Mouse (Mus musculus) heart, adult 2 months (tissue): Measurements from ENCODE around the gene Xpo4. TPM values are rescaled to one million over a fixed set of nuclear protein-coding genes. Genes with fewer than 3 reads are reported as not detected.
A peak's percentile ranks its signal among the peaks of the same experiment; 100 is the strongest.

ENCODE experiments used
- DNase-seq, 2 experiments: peaks; one replicate each; pipeline ENCODE4 v3.0.0; 2021
- H3K27ac ChIP-seq: fragments of 200-600 bp; 2 replicates; pipeline ENCODE4 v1.8.1; 2022
- H3K27me3 ChIP-seq: fragments of 200-500 bp; 2 replicates; pipeline ENCODE4 v1.6.1; 2012; ENCODE audit warnings: mild to moderate bottlenecking, low read length, inconsistent platforms, mixed read lengths; ENCODE audit not compliant: control insufficient read depth, insufficient read depth
- H3K36me3 ChIP-seq: fragments of 200-500 bp; 2 replicates; pipeline ENCODE4 v1.6.1; 2012; ENCODE audit warnings: low read length, inconsistent platforms; ENCODE audit not compliant: control insufficient read depth, insufficient read depth
- H3K4me1 ChIP-seq: fragments of 200-500 bp; 2 replicates; pipeline ENCODE4 v1.6.1; 2011; ENCODE audit warnings: low read length; ENCODE audit not compliant: control insufficient read depth, insufficient read depth
- H3K4me3 ChIP-seq: fragments of 200-600 bp; 2 replicates; pipeline ENCODE4 v1.8.1; 2022
- H3K79me2 ChIP-seq: fragments of 200-500 bp; replicated peaks from 2 replicates; pipeline ENCODE4 v1.6.1; 2012; ENCODE audit warnings: mild to moderate bottlenecking, inconsistent platforms, low read length, moderate library complexity, mixed read lengths; ENCODE audit not compliant: control insufficient read depth, insufficient read depth
- H3K9ac ChIP-seq: fragments of 200-500 bp; 2 replicates; pipeline ENCODE4 v1.6.1; 2012; ENCODE audit warnings: low read depth, mild to moderate bottlenecking, control low read depth, inconsistent platforms, low read length, mixed read lengths
- CTCF ChIP-seq: fragments of 200-600 bp; IDR thresholded peaks from 2 replicates; pipeline ENCODE4 v1.8.1; 2022; ENCODE audit warnings: antibody characterized with exemption, mild to moderate bottlenecking, moderate library complexity
- EP300 ChIP-seq: fragments of 200-500 bp; IDR thresholded peaks from 2 replicates; pipeline ENCODE4 v1.6.1; 2011; ENCODE audit warnings: low read depth, low read length, control low read depth; ENCODE audit not compliant: insufficient read depth
- POLR2A ChIP-seq: fragments of 200-500 bp; IDR thresholded peaks from 2 replicates; pipeline ENCODE4 v1.6.1; 2011; ENCODE audit warnings: mild to moderate bottlenecking, low read depth, low read length, control low read depth; ENCODE audit not compliant: insufficient read depth
- WGBS: fragments of 180-500 bp; shearing (Covaris S2); methylation state at CpG from one replicate; pipeline ENCODE4 v1.1.7; 2018; 5-methylcytosine and 5-hydroxymethylcytosine counted together
- intact Hi-C: fragments of 180-260 bp; cut with DNase I; formaldehyde crosslinking; loops from one replicate; pipeline ENCODE4 v1.15.1; 2025
- polyA plus RNA-seq: library from polyadenylated mRNA; depleted of rRNA; stranded (reverse); fragments of >200 nt; gene quantifications from 2 replicates; pipeline ENCODE4 v1.2.3, GENCODE M21; 2012
- total RNA-seq, 2 experiments: library from RNA; stranded (reverse); gene quantifications; 2 replicates each; pipeline ENCODE4 v1.2.3; 2021

The Xpo4 gene
- total and polyA plus RNA-seq, 3 experiments, result 2.8 to 12.7 (median 10.9) TPM

DNA sequence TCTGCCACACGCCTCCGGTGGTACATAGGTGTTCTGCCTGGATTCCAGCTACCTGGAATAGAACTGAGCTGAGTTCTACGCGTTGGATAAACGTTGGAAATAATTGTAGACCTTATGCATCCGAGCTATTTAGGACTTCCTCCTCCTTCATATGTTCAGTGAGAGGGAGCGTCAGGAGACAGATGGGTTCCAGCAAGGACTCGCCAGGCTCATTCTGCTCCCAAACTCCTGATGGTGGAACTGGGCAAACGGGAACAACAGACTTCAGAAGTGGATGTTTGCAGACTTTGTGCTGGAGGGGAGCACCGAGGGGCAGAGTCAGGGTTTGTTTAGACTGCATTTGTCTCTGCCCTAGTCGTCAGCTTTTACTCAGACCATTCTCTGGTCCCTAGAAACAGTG, 124.5 kb downstream of the Xpo4 start:
- Histone ChIP-seq H3K79me2 (no peaks in the 10 kb centered on the region), H3K4me3 (no peak overlapping the region), H3K27me3 (no peaks in the 10 kb centered on the region), H3K36me3 (no peaks in the 10 kb centered on the region), H3K9ac (no peak overlapping the region), H3K27ac (no peak overlapping the region), H3K4me1 (peaks cover 17% of the 10 kb centered on the region)
- WGBS, result 85% methylated on average over 11 of the region's 11 CpGs
- no peak for DNase-seq
- intact Hi-C loops, result loop anchor here (2.0 kb wide), 1 partner anchor 68 kb away; no protein-coding TSS in a partner anchor
- no peak for TF ChIP-seq EP300
- no peak for TF ChIP-seq POLR2A
- no peak for TF ChIP-seq CTCF

DNA sequence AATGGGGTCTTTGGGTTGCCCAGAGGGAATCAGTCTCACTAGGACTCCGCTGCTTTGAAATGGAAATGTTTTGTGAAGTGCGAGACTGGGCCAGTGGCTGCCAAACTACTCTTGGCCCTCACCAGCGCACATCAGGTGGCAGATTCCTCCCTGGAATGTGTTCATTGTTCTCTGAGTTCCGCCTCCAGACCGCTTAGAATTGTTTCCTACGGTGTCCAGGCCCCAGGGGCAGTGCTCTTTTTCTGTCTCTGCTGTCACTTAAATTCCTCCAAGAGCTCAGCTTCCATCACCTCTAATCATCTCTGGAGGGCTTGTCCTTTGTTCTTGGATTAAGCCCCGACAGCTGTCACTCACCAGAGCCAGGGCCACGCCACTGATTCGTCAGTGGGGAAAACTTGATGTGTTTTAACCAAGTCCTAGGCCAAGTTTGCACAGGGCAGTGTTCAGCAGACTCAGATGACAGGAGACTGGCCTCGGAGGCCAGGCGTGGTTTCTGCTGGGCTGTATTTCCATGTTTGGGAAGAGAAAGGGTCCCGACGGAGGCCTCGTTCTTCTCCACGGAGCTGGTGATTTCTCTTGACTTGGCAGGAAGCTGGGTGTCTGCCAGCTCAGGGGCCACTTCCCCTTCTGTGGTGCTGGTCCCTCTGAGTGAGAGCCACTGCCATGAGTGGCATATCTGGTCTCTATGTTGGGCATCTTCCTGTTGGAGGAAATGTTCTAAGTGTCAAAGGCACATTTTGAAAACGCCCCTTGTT, 127.8 kb downstream of the Xpo4 start:
- intact Hi-C loops, result no loop called here
- peaks cover 26% of the 10 kb centered on the region for H3K4me1 ChIP-seq
- H3K9ac ChIP-seq, result no peak overlapping the region
- H3K4me3 ChIP-seq, result no peak overlapping the region
- peak; percentile 27 to 33 for DNase-seq
- H3K79me2 ChIP-seq, result no peaks in the 10 kb centered on the region
- no peaks in the 10 kb centered on the region for H3K27me3 ChIP-seq
- H3K27ac ChIP-seq, result peak overlapping the region; percentile 51
- 15% methylated on average over 16 of the region's 16 CpGs for WGBS
- no peaks in the 10 kb centered on the region for H3K36me3 ChIP-seq
- peak; percentile 43; the same call in 1 of the 2 replicates for TF ChIP-seq EP300
- TF ChIP-seq CTCF, result no peak

DNA sequence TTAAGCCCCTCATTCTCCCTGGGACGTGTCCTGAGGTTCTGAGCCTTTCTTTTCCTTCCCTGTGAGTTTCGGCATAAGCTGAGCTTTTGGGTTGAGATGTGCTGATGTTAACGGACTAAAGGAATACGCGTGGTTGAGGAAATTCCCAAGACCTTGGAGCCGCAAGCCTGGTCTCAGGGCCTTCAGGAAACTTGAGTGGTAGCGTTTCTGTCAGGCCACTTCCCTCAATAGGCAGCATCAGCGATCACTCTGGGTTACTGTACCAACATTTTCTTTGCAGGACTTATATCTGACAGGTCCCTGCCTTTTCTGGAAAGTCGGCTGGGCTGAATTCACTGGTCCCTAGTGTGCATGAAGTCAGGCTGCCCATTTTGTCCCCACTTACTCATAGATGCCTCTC, 128.4 kb downstream of the Xpo4 start:
- TF ChIP-seq CTCF, result no peak
- no peak for TF ChIP-seq EP300
- no peak for TF ChIP-seq POLR2A
- WGBS, result 60% methylated on average over 9 of the region's 9 CpGs
- no peaks in the 10 kb centered on the region for H3K36me3 ChIP-seq
- no peak overlapping the region for H3K4me3 ChIP-seq
- H3K79me2 ChIP-seq, result no peaks in the 10 kb centered on the region
- DNase-seq, result no peak
- H3K9ac ChIP-seq, result no peak overlapping the region
- intact Hi-C loops, result no loop called here
- H3K4me1 ChIP-seq, result peaks cover 26% of the 10 kb centered on the region
- H3K27ac ChIP-seq, result peak overlapping the region; percentile 51
- H3K27me3 ChIP-seq, result no peaks in the 10 kb centered on the region

DNA sequence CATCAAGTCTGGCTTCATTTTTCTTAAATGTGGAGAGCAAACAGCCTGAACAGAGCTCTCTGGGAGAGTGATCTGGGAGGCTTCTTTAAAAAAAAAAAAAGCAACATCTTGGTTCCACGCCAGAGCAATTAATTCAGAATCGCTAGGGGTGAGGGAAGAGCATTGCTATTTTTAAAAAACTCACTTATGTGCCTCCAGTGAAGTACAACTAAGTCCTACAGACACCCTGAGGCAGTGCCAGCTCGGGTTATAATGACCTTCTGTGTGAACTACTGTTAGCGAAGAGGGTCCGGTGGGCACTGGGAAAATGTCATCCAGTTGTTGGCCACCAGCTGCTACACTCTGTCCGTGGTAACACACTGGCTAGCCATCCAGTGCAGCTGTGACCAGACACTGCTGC, 129.6 kb downstream of the Xpo4 start:
- peaks cover 26% of the 10 kb centered on the region for H3K4me1 ChIP-seq

GRCm38 (mm10) chr14:57534961-57535360, 130.3 kb downstream of the Xpo4 start:
- Histone ChIP-seq H3K4me3 (no peak overlapping the region), H3K27ac (peak overlapping the region; percentile 79)
- intact Hi-C loops, result loop anchor here (2.0 kb wide), 1 partner anchor 36 kb away; the partner anchor contains the start of gene Eef1akmt1

More for the DNA sequence above, 129.6 kb downstream of the Xpo4 start:
- WGBS, result 18% methylated on average over 6 of the region's 6 CpGs
- no peaks in the 10 kb centered on the region for H3K36me3 ChIP-seq
- intact Hi-C loops, result loop anchor here (2.0 kb wide), 1 partner anchor 35 kb away; the partner anchor contains the start of gene Eef1akmt1
- no peaks in the 10 kb centered on the region for H3K79me2 ChIP-seq
- H3K27me3 ChIP-seq, result no peaks in the 10 kb centered on the region
- DNase-seq, result peak; percentile 35 to 52
- peak overlapping the region; percentile 79 for H3K27ac ChIP-seq
- TF ChIP-seq POLR2A (no peak), EP300 (no peak), CTCF (no peak)
- H3K9ac ChIP-seq, result peak overlapping the region; percentile 32; the same call in 1 of the 2 replicates
- H3K4me3 ChIP-seq, result no peak overlapping the region

DNA sequence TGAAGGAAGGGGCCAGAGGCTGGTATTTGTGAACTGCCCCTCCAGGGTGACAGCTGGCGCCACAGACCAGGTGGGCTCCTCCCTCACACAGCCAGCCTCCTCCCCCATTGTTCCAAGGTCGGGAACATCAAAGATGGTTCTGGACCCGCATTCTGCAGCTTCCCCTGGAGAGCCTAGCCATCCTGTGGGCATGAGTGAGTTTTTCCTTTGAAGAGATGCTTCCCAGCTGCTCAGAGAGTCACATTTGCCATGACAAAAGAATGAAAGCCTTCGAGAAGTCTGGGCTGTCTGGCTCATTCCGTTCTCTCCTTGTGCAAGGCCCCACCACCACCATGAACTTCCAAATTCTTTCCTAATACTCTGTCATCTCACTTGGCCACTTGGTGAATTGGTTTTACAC, 130.9 kb downstream of the Xpo4 start:
- Histone ChIP-seq H3K4me1 (peaks cover 31% of the 10 kb centered on the region), H3K36me3 (no peaks in the 10 kb centered on the region), H3K27ac (peak overlapping the region; percentile 79), H3K4me3 (no peak overlapping the region), H3K79me2 (no peaks in the 10 kb centered on the region), H3K27me3 (no peaks in the 10 kb centered on the region), H3K9ac (no peak overlapping the region)
- WGBS, result 45% methylated on average over 5 of the region's 5 CpGs
- TF ChIP-seq CTCF (no peak), POLR2A (no peak), EP300 (no peak)
- intact Hi-C loops, result loop anchor here (2.0 kb wide), 1 partner anchor 36 kb away; the partner anchor contains the start of gene Eef1akmt1
- peak in 1 of 2 experiments; percentile 12 for DNase-seq

More at GRCm38 (mm10) chr14:57534961-57535360, 130.3 kb downstream of the Xpo4 start:
- H3K36me3 ChIP-seq, result no peaks in the 10 kb centered on the region
- no peaks in the 10 kb centered on the region for H3K27me3 ChIP-seq
- TF ChIP-seq CTCF (no peak), POLR2A (peak; percentile 8; the same call in 1 of the 2 replicates), EP300 (no peak; the same call in 1 of the 2 replicates)
- no peaks in the 10 kb centered on the region for H3K79me2 ChIP-seq
- H3K9ac ChIP-seq, result peak overlapping the region; percentile 27
- peak; percentile 74 to 78 for DNase-seq
- WGBS, result 8% methylated on average over 8 of the region's 8 CpGs
- H3K4me1 ChIP-seq, result peaks cover 26% of the 10 kb centered on the region
